Mouse (Mus musculus): ENCODE measurements around the gene Ugt2a1.

- no peak for TF ChIP-seq CTCF (IDR thresholded peaks at IDR 0.05; ENCODE audit: low read depth)
- no peak for TF ChIP-seq EP300 (IDR thresholded peaks at IDR 0.05; ENCODE audit: low read depth)
Observed at GRCm38 (mm10) chr5:87498936-87499335, 8.3 kb upstream of the Ugt2a1 start.
